Mouse (Mus musculus): Measurements from ENCODE around the gene Hnrnpk. TPM values are rescaled to one million over a fixed set of nuclear protein-coding genes. Genes with fewer than 3 reads are reported as not detected.

The Hnrnpk gene
- polyA plus RNA-seq, 1 experiment, result 211 TPM

- no peaks in the 10 kb centered on the region for H3K36me3 ChIP-seq (ENCODE audit: control insufficient read depth, insufficient read depth, low read length)
- H3K4me3 ChIP-seq (ENCODE audit: insufficient read depth, low read depth, low read length), result no peak overlapping the region
- 51% methylated on average over 10 of the region's 10 CpGs for WGBS
- no peaks in the 10 kb centered on the region for H3K27me3 ChIP-seq (replicated peaks; ENCODE audit: control insufficient read depth, insufficient read depth, low read length)
- H3K27ac ChIP-seq (ENCODE audit: insufficient read depth, low read depth, low read length), result no peak overlapping the region; the same call in 1 of the 2 replicates
- peak; percentile 66 for DNase-seq
- H3K4me1 ChIP-seq (ENCODE audit: control insufficient read depth, insufficient read depth, low read length), result no peaks in the 10 kb centered on the region
- no peak for TF ChIP-seq CTCF (conservative IDR thresholded peaks at IDR 0.05; ENCODE audit: insufficient read depth, insufficient read length, low read depth, low read length)
- TF ChIP-seq POLR2A (IDR thresholded peaks at IDR 0.05; ENCODE audit: low read depth, low read length), result no peak
These were observed 20.0 kb upstream of the Hnrnpk start for GRCm38 (mm10) chr13:58423061-58423660.

GRCm38 (mm10) chr13:58422242-58422641 is 19.1 kb upstream of the Hnrnpk start:
- Histone ChIP-seq H3K27ac (ENCODE audit: insufficient read depth, low read depth, low read length) (no peak overlapping the region), H3K27me3 (replicated peaks; ENCODE audit: control insufficient read depth, insufficient read depth, low read length) (no peaks in the 10 kb centered on the region), H3K36me3 (ENCODE audit: control insufficient read depth, insufficient read depth, low read length) (no peaks in the 10 kb centered on the region), H3K4me1 (ENCODE audit: control insufficient read depth, insufficient read depth, low read length) (no peaks in the 10 kb centered on the region), H3K4me3 (ENCODE audit: insufficient read depth, low read depth, low read length) (no peak overlapping the region)
- no peak for TF ChIP-seq POLR2A (IDR thresholded peaks at IDR 0.05; ENCODE audit: low read depth, low read length)
- TF ChIP-seq CTCF (conservative IDR thresholded peaks at IDR 0.05; ENCODE audit: insufficient read depth, insufficient read length, low read depth, low read length), result no peak
- WGBS, result 71% methylated on average over 4 of the region's 4 CpGs
- no peak for DNase-seq

GRCm38 (mm10) chr13:58421026-58421425 is 17.9 kb upstream of the Hnrnpk start:
- no peak overlapping the region for H3K4me3 ChIP-seq (ENCODE audit: insufficient read depth, low read depth, low read length)
- no peaks in the 10 kb centered on the region for H3K4me1 ChIP-seq (ENCODE audit: control insufficient read depth, insufficient read depth, low read length)
- H3K27me3 ChIP-seq (replicated peaks; ENCODE audit: control insufficient read depth, insufficient read depth, low read length), result no peaks in the 10 kb centered on the region
- no peak for DNase-seq
- H3K27ac ChIP-seq (ENCODE audit: insufficient read depth, low read depth, low read length), result no peak overlapping the region
- 79% methylated on average over 4 of the region's 4 CpGs for WGBS
- H3K36me3 ChIP-seq (ENCODE audit: control insufficient read depth, insufficient read depth, low read length), result no peaks in the 10 kb centered on the region
- TF ChIP-seq POLR2A (IDR thresholded peaks at IDR 0.05; ENCODE audit: low read depth, low read length), result no peak
- TF ChIP-seq CTCF (conservative IDR thresholded peaks at IDR 0.05; ENCODE audit: insufficient read depth, insufficient read length, low read depth, low read length), result no peak

- Histone ChIP-seq H3K4me1 (ENCODE audit: control insufficient read depth, insufficient read depth, low read length) (no peaks in the 10 kb centered on the region), H3K4me3 (ENCODE audit: insufficient read depth, low read depth, low read length) (no peak overlapping the region), H3K27ac (ENCODE audit: insufficient read depth, low read depth, low read length) (no peak overlapping the region), H3K27me3 (replicated peaks; ENCODE audit: control insufficient read depth, insufficient read depth, low read length) (no peaks in the 10 kb centered on the region), H3K36me3 (ENCODE audit: control insufficient read depth, insufficient read depth, low read length) (no peaks in the 10 kb centered on the region)
- WGBS, result 100% methylated on average over 1 of the region's 1 CpGs
- DNase-seq, result no peak
- TF ChIP-seq CTCF (conservative IDR thresholded peaks at IDR 0.05; ENCODE audit: insufficient read depth, insufficient read length, low read depth, low read length) (no peak), POLR2A (IDR thresholded peaks at IDR 0.05; ENCODE audit: low read depth, low read length) (no peak)
These were observed 16.1 kb upstream of the Hnrnpk start for GRCm38 (mm10) chr13:58419266-58419665.

GRCm38 (mm10) chr13:58418656-58419055 is 15.5 kb upstream of the Hnrnpk start:
- H3K36me3 ChIP-seq (ENCODE audit: control insufficient read depth, insufficient read depth, low read length), result no peaks in the 10 kb centered on the region
- no peak for TF ChIP-seq CTCF (conservative IDR thresholded peaks at IDR 0.05; ENCODE audit: insufficient read depth, insufficient read length, low read depth, low read length)
- no peak for TF ChIP-seq POLR2A (IDR thresholded peaks at IDR 0.05; ENCODE audit: low read depth, low read length)
- no peak for DNase-seq
- H3K27me3 ChIP-seq (replicated peaks; ENCODE audit: control insufficient read depth, insufficient read depth, low read length), result no peaks in the 10 kb centered on the region
- H3K27ac ChIP-seq (ENCODE audit: insufficient read depth, low read depth, low read length), result no peak overlapping the region
- no peaks in the 10 kb centered on the region for H3K4me1 ChIP-seq (ENCODE audit: control insufficient read depth, insufficient read depth, low read length)
- H3K4me3 ChIP-seq (ENCODE audit: insufficient read depth, low read depth, low read length), result no peak overlapping the region
- WGBS, result 42% methylated on average over 4 of the region's 4 CpGs

GRCm38 (mm10) chr13:58415838-58416237 is 12.7 kb upstream of the Hnrnpk start:
- Histone ChIP-seq H3K36me3 (ENCODE audit: control insufficient read depth, insufficient read depth, low read length) (no peaks in the 10 kb centered on the region), H3K27ac (ENCODE audit: insufficient read depth, low read depth, low read length) (no peak overlapping the region), H3K27me3 (replicated peaks; ENCODE audit: control insufficient read depth, insufficient read depth, low read length) (no peaks in the 10 kb centered on the region), H3K4me1 (ENCODE audit: control insufficient read depth, insufficient read depth, low read length) (no peaks in the 10 kb centered on the region), H3K4me3 (ENCODE audit: insufficient read depth, low read depth, low read length) (no peak overlapping the region)
- DNase-seq, result no peak
- 64% methylated on average over 5 of the region's 5 CpGs for WGBS
- TF ChIP-seq POLR2A (IDR thresholded peaks at IDR 0.05; ENCODE audit: low read depth, low read length) (no peak), CTCF (conservative IDR thresholded peaks at IDR 0.05; ENCODE audit: insufficient read depth, insufficient read length, low read depth, low read length) (no peak)

- Histone ChIP-seq H3K4me1 (ENCODE audit: control insufficient read depth, insufficient read depth, low read length) (no peaks in the 10 kb centered on the region), H3K27ac (ENCODE audit: insufficient read depth, low read depth, low read length) (no peak overlapping the region), H3K27me3 (replicated peaks; ENCODE audit: control insufficient read depth, insufficient read depth, low read length) (no peaks in the 10 kb centered on the region), H3K4me3 (ENCODE audit: insufficient read depth, low read depth, low read length) (no peak overlapping the region), H3K36me3 (ENCODE audit: control insufficient read depth, insufficient read depth, low read length) (no peaks in the 10 kb centered on the region)
- 43% methylated on average over 6 of the region's 6 CpGs for WGBS
- TF ChIP-seq POLR2A (IDR thresholded peaks at IDR 0.05; ENCODE audit: low read depth, low read length), result no peak
- no peak for TF ChIP-seq CTCF (conservative IDR thresholded peaks at IDR 0.05; ENCODE audit: insufficient read depth, insufficient read length, low read depth, low read length)
- DNase-seq, result peak; percentile 68
These were observed 12.2 kb upstream of the Hnrnpk start for GRCm38 (mm10) chr13:58415374-58415773.
